Comparison of ENCODE assay signal across 22 mouse cellular contexts in genomic region chr6:8780618-8781017, GRCm38 (mm10).
"Had no signal": no experiment of that assay in that cellular context is flagged by ENCODE, and none has a peak within 500 bp of the region (broad histone marks: within the 10 kb centered on the region; RNA-seq: fewer than 3 reads in every experiment).

No protein-coding gene starts in this region.

- H3K4me1 ChIP-seq: liver, embryonic 12.5 days had no signal

- H3K4me2 ChIP-seq: heart, embryonic 11.5 days; heart, embryonic 13.5 days; heart, embryonic 15.5 days; hindbrain, embryonic 13.5 days; hindbrain, embryonic 15.5 days; limb, embryonic 13.5 days; limb, embryonic 15.5 days; liver, embryonic 12.5 days had no signal

- H3K4me3 ChIP-seq: heart, embryonic 13.5 days; heart, embryonic 15.5 days; hindbrain, embryonic 13.5 days; hindbrain, embryonic 15.5 days; limb, embryonic 13.5 days; limb, embryonic 15.5 days; liver, embryonic 12.5 days had no signal

- H3K36me3 ChIP-seq: heart, embryonic 13.5 days; heart, embryonic 15.5 days; hindbrain, embryonic 13.5 days; hindbrain, embryonic 15.5 days; limb, embryonic 13.5 days; limb, embryonic 15.5 days; liver, embryonic 12.5 days had no signal

- H3K9me3 ChIP-seq: heart, embryonic 13.5 days; heart, embryonic 15.5 days; hindbrain, embryonic 13.5 days; hindbrain, embryonic 15.5 days; limb, embryonic 13.5 days; limb, embryonic 15.5 days; liver, embryonic 12.5 days had no signal

- H3K27ac ChIP-seq: heart, embryonic 13.5 days; heart, embryonic 15.5 days; hindbrain, embryonic 13.5 days; hindbrain, embryonic 15.5 days; hindbrain, postnatal 0 days; limb, embryonic 13.5 days; limb, embryonic 15.5 days; liver, embryonic 12.5 days had no signal

- H3K9ac ChIP-seq: heart, embryonic 13.5 days; heart, embryonic 15.5 days; hindbrain, embryonic 13.5 days; hindbrain, embryonic 15.5 days; limb, embryonic 13.5 days; limb, embryonic 15.5 days; liver, embryonic 12.5 days had no signal

- H3K27me3 ChIP-seq: heart, embryonic 13.5 days; heart, embryonic 15.5 days; hindbrain, embryonic 15.5 days had no signal

- ATAC-seq: hindbrain, postnatal 0 days; intestine, postnatal 0 days; liver, embryonic 12.5 days had no signal

- DNase-seq: gastrocnemius, postnatal 14 days; gastrocnemius, postnatal 36 days; heart, adult 18-20 months; heart, postnatal 14 days; heart, postnatal 36 days; kidney, adult 18-20 months; kidney, adult 8-10 months; kidney, postnatal 10 days; kidney, postnatal 36 days; layer of hippocampus, adult 9-11 months; layer of hippocampus, postnatal 36 days; left cerebral cortex, postnatal 4 days had no signal
